Mouse (Mus musculus) intestine, embryonic 14.5 days (tissue): ENCODE results near the gene Wdr11. TPM values are rescaled to one million over a fixed set of nuclear protein-coding genes. Genes with fewer than 3 reads are reported as not detected.

Source experiments
- ATAC-seq: fragments of 200-750 bp; cut with Nextera tagmentation; replicated peaks from 2 replicates; pipeline ENCODE4 v1.8.0; 2017; ENCODE audit warnings: low read depth, moderate number of reproducible peaks, moderate TSS enrichment, moderate library complexity; ENCODE audit not compliant: low FRiP score, low TSS enrichment
- DNase-seq: peaks from one replicate; pipeline ENCODE4 v3.0.0-alpha.2; 2018; ENCODE audit warnings: low spot score
- H3K27ac ChIP-seq: fragments of 300-500 bp; sonication (generic); 2 replicates; pipeline ENCODE4 v1.5.1; 2014; ENCODE audit warnings: low read depth, mild to moderate bottlenecking, control low read depth
- H3K27me3 ChIP-seq: fragments of 300-500 bp; sonication (generic); replicated peaks from 2 replicates; pipeline ENCODE4 v1.6.1; 2014; ENCODE audit warnings: low read length, control low read depth; ENCODE audit not compliant: control insufficient read depth, insufficient read depth
- H3K36me3 ChIP-seq: fragments of 300-500 bp; sonication (generic); 2 replicates; pipeline ENCODE4 v1.6.1; 2014; ENCODE audit warnings: low read length, control low read depth; ENCODE audit not compliant: control insufficient read depth, insufficient read depth
- H3K4me1 ChIP-seq: fragments of 300-500 bp; sonication (generic); replicated peaks from 2 replicates; pipeline ENCODE4 v1.6.1; 2014; ENCODE audit warnings: low read length, control low read depth, mixed read lengths; ENCODE audit not compliant: control insufficient read depth, insufficient read depth
- H3K4me2 ChIP-seq: fragments of 300-500 bp; sonication (generic); 2 replicates; pipeline ENCODE4 v1.6.1; 2014; ENCODE audit warnings: low read length
- H3K4me3 ChIP-seq: fragments of 300-500 bp; sonication (generic); 2 replicates; pipeline ENCODE4 v1.5.1; 2014; ENCODE audit warnings: low read depth, low read length, control low read depth, mixed read lengths
- H3K9ac ChIP-seq: fragments of 300-500 bp; sonication (generic); 2 replicates; pipeline ENCODE4 v1.6.1; 2014; ENCODE audit warnings: mild to moderate bottlenecking, low read length
- H3K9me3 ChIP-seq: fragments of 300-500 bp; sonication (generic); 2 replicates; pipeline ENCODE4 v1.6.1; 2016; ENCODE audit warnings: low read length, control low read depth; ENCODE audit not compliant: control insufficient read depth
- WGBS: fragments of 180-500 bp; shearing (Covaris S2); extraction: QIAGEN DNeasy Blood & Tissue Kit; methylation state at CpG from one replicate; pipeline ENCODE4 v1.1.7; 2014; 5-methylcytosine and 5-hydroxymethylcytosine counted together
- polyA plus RNA-seq: library from polyadenylated mRNA; unstranded; fragments of >200 nt; fragmentation: Nextera tagmentation; extraction: Ambion mirVana; gene quantifications from 2 replicates; pipeline ENCODE4 v1.2.1, GENCODE M21; 2014

The Wdr11 gene
- polyA plus RNA-seq, 1 experiment from 2014 or later: 39.3 TPM

DNA sequence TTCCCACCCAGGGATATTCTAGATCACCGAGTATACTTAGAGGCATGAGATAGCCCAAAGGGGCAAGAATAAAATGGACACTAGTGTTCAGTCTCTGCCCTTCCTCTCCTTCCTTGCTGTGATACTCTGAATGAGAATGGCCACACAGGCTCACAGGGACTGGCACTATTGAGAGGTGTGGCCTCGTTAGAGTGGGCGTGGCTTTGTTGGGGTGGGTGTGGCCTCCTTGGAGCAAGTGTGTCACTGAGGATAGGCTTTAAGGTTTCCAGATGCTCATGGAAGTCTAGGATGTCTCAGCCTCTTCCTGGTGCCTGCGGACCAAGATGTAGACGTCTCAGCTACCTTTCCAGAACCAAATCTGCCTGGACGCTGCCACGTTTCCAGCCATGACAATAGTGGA is 56.1 kb downstream of the Wdr11 start:
- H3K27ac ChIP-seq: no peak overlapping the region
- no peaks in the 10 kb centered on the region for H3K36me3 ChIP-seq
- no peak for DNase-seq
- no peak for ATAC-seq
- no peak overlapping the region for H3K9ac ChIP-seq
- H3K9me3 ChIP-seq: no peaks in the 10 kb centered on the region
- no peaks in the 10 kb centered on the region for H3K27me3 ChIP-seq
- no peak overlapping the region for H3K4me3 ChIP-seq
- 79% methylated on average over 7 of the region's 7 CpGs for WGBS
- no peaks in the 10 kb centered on the region; the same call in 1 of the 2 replicates for H3K4me1 ChIP-seq
- H3K4me2 ChIP-seq: no peak overlapping the region

DNA sequence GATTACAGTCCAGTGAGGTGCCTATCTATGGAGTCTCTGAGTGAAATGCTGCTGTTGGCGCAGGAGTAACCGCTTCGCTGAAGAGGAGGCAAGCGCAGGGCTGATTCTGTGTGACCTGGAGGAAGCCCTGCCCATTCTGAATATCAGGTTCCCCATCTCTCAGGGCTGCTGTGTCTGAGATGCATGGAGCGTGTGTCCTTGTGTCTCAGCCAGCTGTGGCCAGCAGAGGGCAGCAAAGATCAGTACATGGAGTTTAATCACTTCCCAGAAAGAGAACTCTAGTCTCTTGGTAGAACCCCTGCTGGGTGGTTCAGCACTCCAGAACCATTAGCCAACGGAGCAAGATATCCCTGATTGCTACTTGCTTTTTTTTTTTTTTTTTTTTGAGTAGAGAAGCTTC is 57.3 kb downstream of the Wdr11 start:
- 1% methylated on average over 6 of the region's 6 CpGs for WGBS
- Histone ChIP-seq H3K4me3 (no peak overlapping the region), H3K9me3 (no peaks in the 10 kb centered on the region), H3K27ac (no peak overlapping the region), H3K27me3 (no peaks in the 10 kb centered on the region), H3K36me3 (no peaks in the 10 kb centered on the region), H3K9ac (no peak overlapping the region), H3K4me2 (no peak overlapping the region), H3K4me1 (peaks cover 6% of the 10 kb centered on the region)
- ATAC-seq: peak; percentile 54
- peak; percentile 98 for DNase-seq

DNA sequence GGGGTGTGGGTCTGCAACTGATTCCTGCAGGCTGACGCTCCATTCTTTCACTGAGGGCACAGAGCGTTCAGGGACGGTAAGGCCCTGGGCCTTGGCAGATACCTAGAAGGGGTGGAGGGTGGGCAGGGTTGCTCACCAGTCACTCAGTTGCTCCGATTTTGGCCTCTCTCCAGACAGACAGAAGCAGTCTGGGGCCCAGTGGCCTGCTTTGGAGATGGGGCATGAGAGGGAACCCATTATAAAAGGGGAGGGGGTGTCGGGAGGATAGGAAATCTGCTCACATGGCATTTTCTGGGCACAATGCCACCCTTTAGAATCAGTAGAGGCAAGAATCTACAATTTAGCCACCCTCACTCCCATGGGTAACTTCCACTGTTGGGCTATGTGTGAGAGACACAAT is 59.1 kb downstream of the Wdr11 start:
- no peak overlapping the region for H3K9ac ChIP-seq
- H3K4me1 ChIP-seq: peaks cover 16% of the 10 kb centered on the region
- ATAC-seq (no peak), DNase-seq (no peak)
- H3K27me3 ChIP-seq: no peaks in the 10 kb centered on the region
- no peak overlapping the region for H3K4me2 ChIP-seq
- H3K36me3 ChIP-seq: no peaks in the 10 kb centered on the region
- no peak overlapping the region for H3K4me3 ChIP-seq
- WGBS: 81% methylated on average over 5 of the region's 5 CpGs
- H3K27ac ChIP-seq: no peak overlapping the region
- H3K9me3 ChIP-seq: no peaks in the 10 kb centered on the region

DNA sequence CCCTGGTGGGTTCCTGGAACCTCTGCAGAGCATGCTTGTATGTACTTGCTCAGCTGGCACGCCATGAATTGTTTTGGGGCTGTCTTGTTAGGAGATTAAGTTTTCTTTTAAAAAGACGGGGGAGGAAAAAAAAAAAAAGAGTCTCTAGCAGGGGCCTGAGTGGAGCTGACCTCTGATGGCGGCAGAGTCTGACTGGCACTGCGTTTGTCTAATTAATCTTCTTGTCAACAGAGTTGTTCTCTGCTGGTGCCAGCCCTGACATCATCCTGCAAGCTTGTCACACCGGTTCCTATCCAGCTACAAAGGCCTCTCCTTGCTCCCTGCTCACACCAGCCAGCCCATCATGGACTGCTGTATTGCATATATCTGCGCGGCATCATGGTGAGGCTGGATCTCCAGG is 60.1 kb downstream of the Wdr11 start:
- no peak for ATAC-seq
- no peak for DNase-seq
- H3K9me3 ChIP-seq: no peaks in the 10 kb centered on the region
- no peak overlapping the region for H3K9ac ChIP-seq
- no peaks in the 10 kb centered on the region for H3K36me3 ChIP-seq
- no peaks in the 10 kb centered on the region for H3K27me3 ChIP-seq
- H3K4me2 ChIP-seq: no peak overlapping the region
- H3K27ac ChIP-seq: no peak overlapping the region
- 51% methylated on average over 7 of the region's 7 CpGs for WGBS
- H3K4me3 ChIP-seq: no peak overlapping the region
- H3K4me1 ChIP-seq: peaks cover 23% of the 10 kb centered on the region

DNA sequence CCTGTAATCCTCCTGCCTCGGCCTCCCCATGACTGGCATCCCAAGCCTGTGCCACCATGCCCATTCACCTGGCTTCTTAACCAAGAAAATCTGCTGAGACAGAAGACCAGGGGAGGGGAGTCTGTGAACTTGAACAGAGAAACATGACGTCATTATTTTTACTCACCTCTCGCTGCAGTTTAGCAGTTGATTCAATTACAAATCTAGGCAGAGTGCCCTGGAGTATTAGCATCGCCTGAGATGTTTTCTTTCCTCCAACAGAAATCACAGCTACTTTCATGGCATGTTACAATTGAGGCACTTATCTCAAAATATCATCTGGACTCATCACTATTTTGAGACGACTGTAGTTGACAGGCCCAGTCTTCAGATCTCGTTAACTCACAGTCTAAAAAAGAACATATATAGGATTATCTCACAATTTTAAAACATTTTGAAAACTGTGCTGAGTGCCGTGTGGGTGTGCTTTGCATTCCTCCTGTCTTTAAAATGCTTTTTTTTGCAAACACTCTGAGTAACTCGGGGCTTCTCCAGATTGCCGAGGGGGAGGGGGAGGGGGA is 61.3 kb downstream of the Wdr11 start:
- Histone ChIP-seq H3K27ac (no peak overlapping the region), H3K4me2 (no peak overlapping the region), H3K36me3 (no peaks in the 10 kb centered on the region), H3K9ac (no peak overlapping the region), H3K9me3 (no peaks in the 10 kb centered on the region), H3K4me3 (no peak overlapping the region), H3K27me3 (no peaks in the 10 kb centered on the region), H3K4me1 (peaks cover 23% of the 10 kb centered on the region)
- ATAC-seq (no peak), DNase-seq (no peak)
- 45% methylated on average over 9 of the region's 9 CpGs for WGBS

DNA sequence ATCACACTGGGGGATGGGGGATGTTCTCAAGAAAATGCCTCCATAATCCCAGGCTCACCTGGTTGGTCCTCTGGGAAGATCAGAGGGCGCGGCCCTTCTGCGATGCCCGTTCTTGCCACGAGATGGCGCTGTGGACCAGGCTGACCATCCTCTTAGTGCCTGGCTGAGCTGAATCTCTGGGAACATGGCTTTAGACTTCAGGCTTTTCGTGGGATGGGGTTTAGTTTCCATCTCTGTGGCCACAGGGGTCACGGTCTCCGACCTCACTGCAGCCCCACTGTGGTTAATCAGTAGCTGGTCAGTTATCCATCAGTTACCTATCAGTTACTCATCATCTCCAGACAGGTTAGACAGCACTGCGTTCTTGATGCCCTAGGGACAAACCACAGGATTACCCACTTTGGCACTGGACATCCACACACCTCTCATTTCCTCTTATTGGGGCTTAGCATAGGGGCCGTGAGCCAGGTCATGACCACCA is 62.2 kb downstream of the Wdr11 start:
- Histone ChIP-seq H3K4me3 (no peak overlapping the region), H3K36me3 (no peaks in the 10 kb centered on the region), H3K4me1 (peaks cover 23% of the 10 kb centered on the region), H3K9me3 (no peaks in the 10 kb centered on the region), H3K9ac (no peak overlapping the region), H3K27ac (no peak overlapping the region), H3K4me2 (no peak overlapping the region), H3K27me3 (no peaks in the 10 kb centered on the region)
- ATAC-seq (peak; percentile 48), DNase-seq (peak; percentile 99)
- 8% methylated on average over 11 of the region's 11 CpGs for WGBS

DNA sequence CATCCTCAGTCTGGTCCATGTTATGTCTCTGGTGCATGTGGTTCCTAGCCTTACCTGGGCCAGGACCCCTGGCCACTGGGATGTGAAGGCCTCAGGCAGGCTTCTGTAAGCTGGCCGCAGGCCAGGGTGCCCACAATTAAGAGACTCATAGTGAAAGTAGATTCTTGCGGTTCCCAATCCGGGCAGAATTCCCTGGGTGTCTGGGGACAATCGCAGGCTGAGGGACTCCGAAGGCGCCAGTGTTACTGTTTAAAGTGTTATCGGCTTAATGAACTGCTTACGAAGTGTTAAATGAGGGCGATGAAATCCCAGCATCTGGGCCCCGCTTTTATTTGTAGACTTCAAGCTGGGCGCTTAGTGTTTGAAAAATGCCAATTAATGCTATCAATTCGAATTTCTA is 63.3 kb downstream of the Wdr11 start:
- WGBS: 79% methylated on average over 12 of the region's 12 CpGs
- no peak overlapping the region for H3K27ac ChIP-seq
- no peak for DNase-seq

DNA sequence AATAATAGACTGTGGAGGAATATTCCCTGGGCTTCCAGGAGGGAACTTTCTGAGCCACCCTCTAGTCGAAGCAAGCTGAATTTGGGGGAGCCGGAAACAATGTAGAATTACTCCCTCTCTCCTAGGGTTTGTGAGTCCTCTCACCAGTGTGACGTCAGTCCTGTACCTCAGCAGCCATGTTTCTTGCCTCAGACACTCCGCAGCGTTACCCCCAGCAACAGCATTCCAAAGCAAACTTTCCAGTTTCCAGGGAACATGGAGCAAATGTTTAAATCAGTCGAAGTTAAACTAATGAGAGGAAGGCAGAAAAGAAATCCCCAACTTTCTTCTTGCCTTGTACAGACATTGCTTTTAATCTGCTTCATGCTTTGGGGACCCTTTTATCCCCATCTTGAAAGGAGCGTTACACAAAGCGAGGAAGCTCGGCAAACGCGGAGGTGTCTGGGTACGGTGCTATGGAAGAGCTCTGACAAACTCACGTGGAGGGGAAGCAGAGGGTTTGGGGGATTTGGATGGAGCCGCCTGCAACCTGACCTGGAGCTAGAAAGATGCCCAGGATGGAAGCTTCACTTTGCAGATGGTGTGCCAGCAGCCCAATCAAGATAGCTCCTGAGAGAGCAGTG is 64.1 kb downstream of the Wdr11 start:
- Histone ChIP-seq H3K27ac (peak overlapping the region; percentile 43; the same call in 1 of the 2 replicates), H3K36me3 (no peaks in the 10 kb centered on the region), H3K27me3 (no peaks in the 10 kb centered on the region), H3K4me3 (no peak overlapping the region), H3K4me1 (peaks cover 32% of the 10 kb centered on the region), H3K9me3 (no peaks in the 10 kb centered on the region), H3K9ac (no peak overlapping the region), H3K4me2 (no peak overlapping the region)
- ATAC-seq (no peak), DNase-seq (no peak)
- 72% methylated on average over 14 of the region's 14 CpGs for WGBS

More for the DNA sequence above, 63.3 kb downstream of the Wdr11 start:
- Histone ChIP-seq H3K9ac (no peak overlapping the region), H3K4me1 (peaks cover 29% of the 10 kb centered on the region), H3K9me3 (no peaks in the 10 kb centered on the region), H3K4me2 (no peak overlapping the region), H3K4me3 (no peak overlapping the region), H3K36me3 (no peaks in the 10 kb centered on the region), H3K27me3 (no peaks in the 10 kb centered on the region)
- ATAC-seq: no peak

DNA sequence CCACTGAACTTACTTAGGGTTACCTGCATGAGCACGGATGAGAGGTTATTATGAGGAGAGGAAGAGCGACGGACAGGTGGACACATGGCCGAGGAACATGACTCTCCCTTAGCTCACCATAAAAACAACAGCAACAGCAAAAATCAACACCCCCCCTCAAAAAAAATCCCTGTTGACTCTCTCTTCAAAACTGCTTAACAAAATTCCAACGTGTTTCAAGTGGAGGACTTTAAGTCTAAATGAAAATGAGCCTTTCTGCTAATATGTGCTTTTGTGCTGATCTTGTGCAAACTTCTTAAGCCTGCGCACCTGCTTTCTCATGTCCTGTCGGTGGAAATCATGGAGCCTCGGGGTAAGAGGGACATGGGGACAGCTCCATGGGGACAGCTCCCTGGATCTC is 66.2 kb downstream of the Wdr11 start:
- Histone ChIP-seq H3K9ac (no peak overlapping the region), H3K4me2 (no peak overlapping the region), H3K4me1 (peaks cover 37% of the 10 kb centered on the region), H3K27ac (no peak overlapping the region), H3K27me3 (no peaks in the 10 kb centered on the region), H3K9me3 (no peaks in the 10 kb centered on the region), H3K36me3 (no peaks in the 10 kb centered on the region), H3K4me3 (no peak overlapping the region)
- ATAC-seq: no peak
- WGBS: 82% methylated on average over 8 of the region's 8 CpGs
- no peak for DNase-seq
